Mouse (Mus musculus): ENCODE measurements around the gene Auts2. TPM values are rescaled to one million over a fixed set of nuclear protein-coding genes. Genes with fewer than 3 reads are reported as not detected.

Gene Auts2
- polyA plus RNA-seq, 1 experiment from 2014 or later: 90.6 TPM

DNA sequence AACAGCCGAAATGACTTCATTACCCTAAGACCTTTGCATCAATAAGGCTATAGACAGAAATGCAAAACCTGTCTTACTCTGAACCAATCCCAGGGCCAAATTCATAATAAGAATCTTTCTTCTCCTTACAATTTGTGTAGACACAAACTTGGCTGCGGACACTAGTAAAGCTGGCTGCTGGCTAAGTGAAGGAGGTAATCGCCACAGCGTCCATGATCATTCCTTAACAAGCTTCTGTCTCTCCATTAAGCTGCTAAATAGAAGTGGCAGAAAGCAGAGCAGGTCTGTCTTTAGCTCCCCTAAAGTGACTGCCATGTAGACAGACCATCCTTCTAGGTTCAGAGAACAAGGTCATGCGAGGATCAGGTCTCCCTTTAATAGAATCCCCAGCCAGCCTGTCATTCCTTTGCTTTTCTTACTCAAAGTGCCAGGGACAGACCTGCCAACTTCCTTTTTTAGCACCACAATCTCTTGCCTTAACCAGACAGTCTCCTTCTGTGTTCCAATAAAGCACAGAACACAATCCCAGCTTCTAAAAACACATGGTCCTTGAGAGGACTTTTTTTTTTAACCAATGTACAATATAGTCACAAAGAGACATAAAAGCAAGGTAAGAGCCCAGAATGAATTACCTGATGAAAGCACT lies 70.8 kb downstream of the Auts2 start:
- peaks cover 20% of the 10 kb centered on the region for H3K4me1 ChIP-seq
- H3K27ac ChIP-seq: no peak overlapping the region
- H3K4me3 ChIP-seq: no peak overlapping the region
- ATAC-seq (ENCODE audit: low FRiP score): no peak
- 82% methylated on average over 5 of the region's 5 CpGs for WGBS
- no peaks in the 10 kb centered on the region for H3K27me3 ChIP-seq
- no peak overlapping the region for H3K4me2 ChIP-seq (replicated peaks)
- H3K36me3 ChIP-seq: no peaks in the 10 kb centered on the region
- no peaks in the 10 kb centered on the region for H3K9me3 ChIP-seq (replicated peaks)
- no peak overlapping the region for H3K9ac ChIP-seq

DNA sequence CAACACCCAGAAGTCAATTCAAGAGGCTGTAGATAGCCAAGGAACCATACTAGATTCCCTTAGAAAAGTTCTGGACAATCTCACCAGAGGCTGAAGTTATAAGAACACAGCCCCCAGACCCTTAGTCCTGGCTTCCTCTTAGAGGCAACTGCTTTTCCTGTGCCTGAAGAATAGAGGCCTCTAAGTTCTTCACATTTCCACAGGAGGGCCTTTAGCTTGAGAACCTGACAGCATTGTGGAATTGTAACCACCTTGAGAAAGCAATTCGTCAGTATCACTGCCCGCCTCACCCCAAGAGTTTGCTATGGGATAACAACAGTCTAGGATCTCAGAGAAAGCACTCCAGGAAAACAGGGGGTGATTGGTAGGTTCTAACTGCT lies 75.8 kb downstream of the Auts2 start:
- H3K27me3 ChIP-seq: no peaks in the 10 kb centered on the region

DNA sequence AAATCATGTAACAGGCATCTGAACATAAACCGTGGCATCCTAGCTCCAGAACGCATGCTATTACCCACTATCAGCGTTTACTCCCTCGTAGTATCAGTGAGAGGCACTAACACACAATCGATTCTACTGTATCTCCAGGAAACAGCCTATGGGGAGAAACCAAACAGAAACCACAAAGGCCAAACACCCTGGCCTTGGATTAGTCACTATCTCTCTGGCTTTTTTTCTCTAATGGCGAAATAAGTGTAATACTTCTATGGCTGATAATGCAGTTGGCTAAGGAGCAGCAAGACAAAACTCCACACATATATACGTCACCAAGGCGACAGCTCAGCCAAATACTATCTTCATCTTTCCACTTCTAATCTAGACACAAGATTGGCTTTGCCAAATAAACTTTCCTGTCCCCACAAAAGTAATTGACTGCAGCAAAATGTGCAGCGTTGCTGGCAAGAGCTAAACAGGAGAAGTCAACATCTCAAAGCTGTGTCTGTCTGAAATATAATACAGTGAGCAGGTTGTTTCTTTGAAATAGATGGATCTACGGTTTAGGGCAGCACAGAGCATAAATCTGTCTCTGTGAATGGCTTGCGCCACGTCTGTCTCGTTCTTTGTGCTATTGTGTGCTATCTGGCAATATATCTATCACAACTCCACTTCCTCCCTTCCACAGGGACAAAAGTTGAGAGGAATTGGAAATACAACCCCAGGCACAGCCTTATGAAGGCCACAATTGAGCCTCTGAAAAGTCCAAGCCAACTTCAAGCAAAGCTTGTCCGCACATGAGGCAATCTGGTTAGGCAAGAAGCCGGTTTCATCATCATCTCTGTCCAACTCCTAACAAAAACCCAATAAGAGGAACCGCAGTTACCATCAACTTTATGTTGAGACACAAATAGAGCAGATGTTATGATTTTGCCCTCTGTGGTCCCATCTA lies 76.4 kb downstream of the Auts2 start:
- H3K27ac ChIP-seq: no peak overlapping the region
- H3K36me3 ChIP-seq: no peaks in the 10 kb centered on the region
- WGBS: 90% methylated on average over 16 of the region's 16 CpGs
- no peak overlapping the region for H3K4me3 ChIP-seq
- peaks cover 13% of the 10 kb centered on the region; the same call in 1 of the 2 replicates for H3K4me1 ChIP-seq
- no peak for ATAC-seq (ENCODE audit: low FRiP score)
- H3K9ac ChIP-seq: no peak overlapping the region
- H3K9me3 ChIP-seq (replicated peaks): no peaks in the 10 kb centered on the region
- H3K4me2 ChIP-seq (replicated peaks): no peak overlapping the region
- no peaks in the 10 kb centered on the region for H3K27me3 ChIP-seq

More for the DNA sequence above, 75.8 kb downstream of the Auts2 start:
- no peak overlapping the region for H3K4me2 ChIP-seq (replicated peaks)
- no peaks in the 10 kb centered on the region for H3K36me3 ChIP-seq
- H3K4me1 ChIP-seq: peaks cover 13% of the 10 kb centered on the region; the same call in 1 of the 2 replicates
- WGBS: 77% methylated on average over 2 of the region's 2 CpGs
- ATAC-seq (ENCODE audit: low FRiP score): no peak
- H3K27ac ChIP-seq: no peak overlapping the region
- H3K9ac ChIP-seq: no peak overlapping the region
- H3K9me3 ChIP-seq (replicated peaks): no peaks in the 10 kb centered on the region
- no peak overlapping the region for H3K4me3 ChIP-seq

DNA sequence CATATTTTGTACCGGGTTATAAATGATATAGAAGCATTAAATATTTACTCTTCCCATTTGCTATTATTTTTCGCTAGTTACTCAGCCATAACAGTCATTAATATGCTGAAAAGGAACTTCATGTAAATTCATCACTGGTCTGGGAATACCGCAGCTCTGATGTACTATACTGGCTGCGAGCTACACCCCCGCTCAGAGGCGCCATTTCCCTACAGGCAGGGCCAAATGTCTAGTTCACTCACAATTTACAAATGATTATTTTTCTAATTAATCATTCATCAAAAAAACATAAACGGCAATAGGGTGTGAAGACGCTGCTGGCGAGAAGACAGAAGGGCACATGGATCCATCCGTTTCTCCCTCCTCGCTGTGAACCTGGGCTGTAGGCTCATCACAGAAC lies 80.6 kb downstream of the Auts2 start:
- Histone ChIP-seq H3K27ac (no peak overlapping the region), H3K36me3 (no peaks in the 10 kb centered on the region), H3K27me3 (no peaks in the 10 kb centered on the region), H3K4me1 (peaks cover 7% of the 10 kb centered on the region; the same call in 1 of the 2 replicates), H3K9me3 (replicated peaks) (no peaks in the 10 kb centered on the region), H3K4me2 (replicated peaks) (no peak overlapping the region), H3K9ac (no peak overlapping the region), H3K4me3 (no peak overlapping the region)
- ATAC-seq (ENCODE audit: low FRiP score): no peak
- WGBS: 67% methylated on average over 11 of the region's 11 CpGs

DNA sequence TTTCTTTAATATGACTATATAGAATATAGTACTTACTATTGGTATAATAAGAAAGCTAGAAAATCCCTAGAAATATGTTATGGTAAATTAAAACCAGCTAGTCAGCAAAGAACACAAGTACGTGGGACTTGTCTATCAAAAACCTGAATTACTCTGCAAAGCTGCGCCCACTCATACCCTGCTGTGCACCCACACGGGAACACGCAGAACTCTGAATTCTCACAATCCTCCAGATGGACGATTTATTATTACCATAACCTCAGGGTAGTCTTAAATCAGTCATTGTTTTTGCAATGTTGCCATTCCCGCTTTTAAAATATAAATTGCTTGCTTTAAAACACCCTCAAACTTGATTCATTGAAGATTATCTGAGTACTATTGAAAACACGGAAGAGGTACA lies 84.6 kb downstream of the Auts2 start:
- no peaks in the 10 kb centered on the region for H3K36me3 ChIP-seq
- no peak overlapping the region for H3K27ac ChIP-seq
- ATAC-seq (ENCODE audit: low FRiP score): no peak
- WGBS: 69% methylated on average over 7 of the region's 7 CpGs
- peaks cover 3% of the 10 kb centered on the region for H3K4me1 ChIP-seq
- no peak overlapping the region for H3K9ac ChIP-seq
- H3K4me2 ChIP-seq (replicated peaks): no peak overlapping the region
- H3K9me3 ChIP-seq (replicated peaks): no peaks in the 10 kb centered on the region
- no peak overlapping the region for H3K4me3 ChIP-seq
- no peaks in the 10 kb centered on the region for H3K27me3 ChIP-seq

DNA sequence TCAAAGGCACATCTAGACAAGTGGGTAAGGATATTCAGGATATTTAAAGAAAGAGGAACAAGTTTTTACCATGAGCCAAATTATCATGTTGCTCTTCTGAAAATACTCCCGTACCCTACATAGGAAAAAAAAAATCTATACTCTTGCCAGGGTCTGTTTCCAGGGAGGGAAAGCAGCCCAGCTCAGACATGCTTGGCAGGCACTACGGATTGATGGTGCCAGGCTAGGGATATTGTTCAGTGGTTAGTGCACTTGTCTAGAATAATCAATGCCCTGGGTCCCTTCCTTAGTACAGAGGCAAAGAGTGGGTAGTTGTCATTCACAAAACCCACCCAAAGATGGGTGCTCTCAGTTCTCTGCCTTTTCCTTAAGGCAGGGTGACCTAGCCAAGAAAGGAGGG lies 90.8 kb downstream of the Auts2 start:
- 90% methylated on average over 2 of the region's 2 CpGs for WGBS
- Histone ChIP-seq H3K27me3 (no peaks in the 10 kb centered on the region), H3K9ac (no peak overlapping the region), H3K36me3 (no peaks in the 10 kb centered on the region), H3K27ac (no peak overlapping the region), H3K4me1 (peaks cover 29% of the 10 kb centered on the region), H3K9me3 (replicated peaks) (no peaks in the 10 kb centered on the region), H3K4me3 (no peak overlapping the region), H3K4me2 (replicated peaks) (no peak overlapping the region)
- no peak for ATAC-seq (ENCODE audit: low FRiP score)

DNA sequence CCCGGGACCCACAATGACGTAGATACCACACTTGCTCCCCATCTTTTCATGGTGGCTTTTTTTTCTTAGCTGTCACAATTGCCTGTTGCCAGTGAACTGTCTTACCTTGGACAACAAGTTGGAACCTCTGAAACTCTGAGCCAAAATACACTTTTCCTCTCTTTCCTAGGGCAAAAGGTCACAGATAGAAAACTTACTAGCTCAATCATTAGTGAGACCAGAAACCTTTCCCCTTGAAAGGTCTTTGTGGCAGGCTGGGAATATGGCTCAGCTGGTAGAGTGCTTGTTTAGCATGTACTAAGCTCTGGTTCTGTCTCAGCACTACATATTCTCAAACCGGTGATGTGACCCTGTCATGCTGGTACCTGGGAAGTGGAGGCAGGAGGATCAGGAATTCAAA lies 93.1 kb downstream of the Auts2 start:
- WGBS: 97% methylated on average over 3 of the region's 3 CpGs
- no peak overlapping the region for H3K27ac ChIP-seq
- no peak overlapping the region for H3K9ac ChIP-seq
- no peaks in the 10 kb centered on the region for H3K27me3 ChIP-seq
- H3K9me3 ChIP-seq (replicated peaks): no peaks in the 10 kb centered on the region
- no peak overlapping the region for H3K4me2 ChIP-seq (replicated peaks)
- no peaks in the 10 kb centered on the region for H3K36me3 ChIP-seq
- ATAC-seq (ENCODE audit: low FRiP score): no peak
- H3K4me3 ChIP-seq: no peak overlapping the region
- H3K4me1 ChIP-seq: peaks cover 26% of the 10 kb centered on the region

DNA sequence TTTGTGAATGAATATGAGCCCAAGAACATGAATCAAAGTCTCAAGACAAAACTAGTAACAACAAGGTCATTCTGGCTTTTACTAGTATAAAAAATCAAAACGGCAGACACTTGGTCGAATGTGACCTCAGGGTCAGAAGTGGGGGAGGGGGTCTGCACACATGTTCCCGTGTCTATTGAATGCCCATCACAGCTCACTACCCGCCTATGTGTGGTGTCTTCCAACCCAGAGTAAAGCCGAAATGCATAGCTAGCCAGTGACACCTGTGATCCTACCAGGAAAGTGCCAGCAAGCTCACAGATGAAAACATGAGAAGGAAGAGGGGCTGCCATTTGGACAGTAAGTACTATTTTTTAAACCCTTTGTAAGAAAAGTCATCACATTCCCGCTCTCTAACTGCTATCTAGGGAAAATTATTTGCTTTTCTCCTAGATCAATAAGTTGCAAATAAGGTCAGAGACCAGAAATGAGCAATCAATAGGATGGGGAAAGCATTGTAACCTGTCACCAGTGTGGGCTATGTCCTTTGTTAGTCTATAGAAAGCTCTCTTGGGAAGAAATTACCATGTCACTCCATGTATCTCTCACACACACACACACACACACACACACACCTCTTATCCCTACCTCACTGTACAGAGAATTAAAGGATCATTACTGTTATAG lies 94.6 kb downstream of the Auts2 start:
- 59% methylated on average over 6 of the region's 6 CpGs for WGBS
- ATAC-seq (ENCODE audit: low FRiP score): no peak
- H3K4me2 ChIP-seq (replicated peaks): no peak overlapping the region

DNA sequence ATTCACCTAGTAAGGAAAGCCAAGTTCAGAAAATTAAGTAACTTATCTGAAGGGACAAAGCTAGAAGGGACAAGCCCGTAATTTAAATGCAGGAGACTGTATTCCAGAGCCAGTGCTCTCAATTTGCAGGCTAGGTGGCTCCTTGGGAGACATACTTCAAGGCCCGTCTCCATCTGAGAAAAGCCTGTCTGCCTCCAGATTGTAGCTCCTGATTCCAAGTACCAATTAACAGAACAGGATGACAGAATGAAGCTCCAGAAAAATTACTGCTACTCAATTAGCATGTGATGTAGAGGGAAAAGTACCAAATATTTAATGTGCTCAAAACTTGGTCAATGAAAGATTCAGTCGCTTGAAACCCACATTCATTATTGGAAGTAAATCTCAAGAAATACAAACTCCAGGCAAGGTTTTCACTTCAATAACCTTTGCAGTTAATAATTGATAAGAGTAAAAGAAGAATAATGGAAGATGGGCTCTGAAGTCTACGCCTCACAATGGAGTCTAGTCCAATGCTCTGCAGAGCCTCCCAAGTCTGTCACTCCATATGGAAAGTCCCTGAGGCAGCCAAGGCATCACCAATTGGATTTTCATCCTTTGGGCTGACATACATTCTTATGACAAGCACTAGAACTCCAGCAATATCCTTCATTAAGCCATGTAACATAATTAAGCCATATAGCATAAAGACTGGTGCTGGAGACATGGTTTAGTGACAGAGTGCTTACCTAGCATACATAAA lies 97.8 kb downstream of the Auts2 start:
- 90% methylated on average over 4 of the region's 4 CpGs for WGBS
- peaks cover 17% of the 10 kb centered on the region for H3K4me1 ChIP-seq

More for the DNA sequence above, 94.6 kb downstream of the Auts2 start:
- H3K36me3 ChIP-seq: no peaks in the 10 kb centered on the region
- no peak overlapping the region for H3K4me3 ChIP-seq
- no peaks in the 10 kb centered on the region for H3K27me3 ChIP-seq
- H3K4me1 ChIP-seq: peaks cover 26% of the 10 kb centered on the region
- H3K9ac ChIP-seq: no peak overlapping the region
- H3K9me3 ChIP-seq (replicated peaks): no peaks in the 10 kb centered on the region
- no peak overlapping the region for H3K27ac ChIP-seq

DNA sequence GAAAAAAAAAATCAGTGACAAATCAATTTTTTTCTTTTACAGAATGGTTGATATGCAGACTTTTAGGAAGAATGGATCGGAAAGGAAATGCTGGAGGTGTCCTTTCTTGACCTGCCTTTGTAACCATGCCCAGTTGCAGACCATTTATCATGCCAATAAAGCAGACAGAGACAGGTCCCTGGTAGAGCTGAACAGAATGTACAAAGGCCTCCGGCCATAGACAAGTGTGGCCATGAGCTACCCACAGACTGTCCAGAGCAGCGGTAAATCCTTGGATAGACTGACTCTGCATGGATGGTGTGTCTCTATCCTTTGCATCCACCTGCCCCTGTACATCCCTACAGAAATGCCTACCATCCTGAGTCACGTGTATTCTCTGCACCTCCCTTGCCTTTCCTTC lies 100.2 kb downstream of the Auts2 start:
- no peak for ATAC-seq (ENCODE audit: low FRiP score)
- WGBS: 62% methylated on average over 4 of the region's 4 CpGs
- Histone ChIP-seq H3K36me3 (no peaks in the 10 kb centered on the region), H3K4me3 (no peak overlapping the region), H3K4me2 (replicated peaks) (no peak overlapping the region), H3K9me3 (replicated peaks) (no peaks in the 10 kb centered on the region), H3K27me3 (no peaks in the 10 kb centered on the region), H3K4me1 (peaks cover 7% of the 10 kb centered on the region), H3K27ac (no peak overlapping the region), H3K9ac (no peak overlapping the region)

More for the DNA sequence above, 97.8 kb downstream of the Auts2 start:
- Histone ChIP-seq H3K27ac (no peak overlapping the region), H3K4me2 (replicated peaks) (no peak overlapping the region), H3K9me3 (replicated peaks) (no peaks in the 10 kb centered on the region), H3K27me3 (no peaks in the 10 kb centered on the region), H3K4me3 (no peak overlapping the region), H3K36me3 (no peaks in the 10 kb centered on the region), H3K9ac (no peak overlapping the region)
- no peak for ATAC-seq (ENCODE audit: low FRiP score)

DNA sequence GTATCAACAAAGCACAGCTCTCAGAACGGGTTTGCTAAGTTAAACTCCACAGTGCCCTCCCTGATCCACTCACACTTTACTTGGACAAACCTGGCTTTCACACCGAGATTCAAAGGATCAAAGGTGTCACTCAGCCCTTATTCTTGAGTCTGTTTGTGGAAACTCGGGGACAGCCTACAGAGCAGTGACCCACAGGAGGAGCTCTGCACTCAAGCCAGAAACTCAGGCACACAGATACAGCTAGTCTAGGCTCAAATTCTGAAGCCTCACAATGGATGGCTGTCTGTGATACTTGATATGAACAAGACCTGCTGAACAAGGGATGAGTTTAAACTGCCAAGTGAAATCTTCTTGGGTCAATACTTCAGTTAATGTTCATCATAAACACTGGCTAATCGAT lies 104.7 kb downstream of the Auts2 start:
- no peak overlapping the region for H3K9ac ChIP-seq
- H3K36me3 ChIP-seq: no peaks in the 10 kb centered on the region
- H3K9me3 ChIP-seq (replicated peaks): no peaks in the 10 kb centered on the region
- no peak overlapping the region for H3K4me2 ChIP-seq (replicated peaks)
- WGBS: 52% methylated on average over 4 of the region's 4 CpGs
- no peak overlapping the region for H3K27ac ChIP-seq
- no peak overlapping the region for H3K4me3 ChIP-seq
- no peaks in the 10 kb centered on the region for H3K27me3 ChIP-seq
- ATAC-seq (ENCODE audit: low FRiP score): no peak
- H3K4me1 ChIP-seq: peaks cover 22% of the 10 kb centered on the region

DNA sequence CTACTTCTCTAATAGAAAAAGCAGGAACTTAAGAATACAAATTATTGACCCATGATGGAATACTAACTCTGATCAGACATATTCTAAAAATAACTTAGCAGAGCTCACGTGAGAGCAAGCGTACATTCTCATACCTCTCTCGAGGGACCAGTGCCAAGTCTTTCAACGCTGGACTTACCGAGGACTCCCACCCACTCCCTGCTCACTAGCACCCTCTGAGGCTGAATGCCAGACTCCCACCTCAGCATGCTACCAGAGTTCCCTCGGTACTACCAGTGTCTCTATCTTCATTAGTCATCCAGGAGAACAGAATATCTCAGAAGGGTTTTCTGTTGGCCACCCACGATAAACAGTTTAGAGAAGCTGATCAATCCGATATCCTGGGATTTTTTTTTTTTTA lies 105.2 kb downstream of the Auts2 start:
- 64% methylated on average over 8 of the region's 8 CpGs for WGBS
- no peaks in the 10 kb centered on the region for H3K27me3 ChIP-seq
- H3K4me3 ChIP-seq: no peak overlapping the region
- no peak overlapping the region for H3K9ac ChIP-seq
- ATAC-seq (ENCODE audit: low FRiP score): no peak
- no peaks in the 10 kb centered on the region for H3K36me3 ChIP-seq
- H3K4me2 ChIP-seq (replicated peaks): no peak overlapping the region
- H3K9me3 ChIP-seq (replicated peaks): no peaks in the 10 kb centered on the region
- peaks cover 22% of the 10 kb centered on the region for H3K4me1 ChIP-seq
- no peak overlapping the region for H3K27ac ChIP-seq
